Mouse (Mus musculus) small intestine, adult 2 months (tissue): ENCODE measurements around the gene 1700007K13Rik.

Experiments used
- CTCF ChIP-seq: fragments of 200-500 bp; IDR thresholded peaks from 2 replicates; pipeline ENCODE4 v1.5.1; 2012; ENCODE audit warnings: low read depth, mild to moderate bottlenecking, control low read depth, inconsistent platforms, low read length, moderate library complexity, mixed read lengths; ENCODE audit not compliant: insufficient replicate concordance, insufficient read length; ENCODE audit errors: extremely low read depth
- POLR2A ChIP-seq: fragments of 200-500 bp; IDR thresholded peaks from 2 replicates; pipeline ENCODE4 v1.6.1; 2012; ENCODE audit warnings: low read depth, mild to moderate bottlenecking, control low read depth, inconsistent platforms, low read length, moderate library complexity

- TF ChIP-seq CTCF (no peak), POLR2A (no peak)
These were observed 33.3 kb downstream of the 1700007K13Rik start for GRCm38 (mm10) chr2:28432811-28433210.
